Mouse (Mus musculus) right cerebral cortex, postnatal 25 days (tissue): Measurements from ENCODE around the gene Uimc1.
"Not testable (repeated sequence)": the region's sequence is repeated elsewhere in the genome, so short reads cannot be mapped to it uniquely, and the experiment has no call there.

Source experiments
- DNase-seq: peaks from one replicate; pipeline ENCODE4 v3.0.0; 2022

Uimc1 gene

GRCm38 (mm10) chr13:55099726-55100478, at the start of gene Uimc1:
Gene Uimc1 (minus strand): TSS chr13:55100300.
- DNase-seq = peak; percentile 81

DNA sequence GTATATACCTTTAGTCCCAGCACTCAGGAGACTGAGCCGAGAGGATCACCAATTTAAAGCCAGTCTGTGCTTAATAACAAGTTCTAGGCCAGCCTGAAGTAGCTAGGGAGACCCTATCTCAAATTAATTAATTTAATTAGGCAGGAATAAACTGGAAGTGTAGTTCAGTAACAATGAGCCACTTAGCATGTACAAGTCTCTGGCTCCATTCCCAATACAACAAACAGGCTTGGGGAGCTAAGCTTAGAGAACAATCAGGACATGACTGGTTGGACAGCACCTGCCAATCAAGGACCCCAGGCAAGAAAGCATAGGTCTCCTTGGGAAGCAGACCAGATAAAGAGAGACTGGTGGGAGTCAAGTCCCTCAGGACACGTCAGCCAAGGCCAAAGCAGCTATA, 40.2 kb upstream of the Uimc1 start:
- no peak for DNase-seq

GRCm38 (mm10) chr13:55135382-55135781, 35.3 kb upstream of the Uimc1 start:
- DNase-seq = no peak

- DNase-seq = no peak
Observed at GRCm38 (mm10) chr13:55133448-55133847, 33.3 kb upstream of the Uimc1 start, which contains the start of gene Gm17617. Gene Gm17617 (minus strand): TSS chr13:55133548.

GRCm38 (mm10) chr13:55124903-55125302, 24.8 kb upstream of the Uimc1 start:
- no peak for DNase-seq

GRCm38 (mm10) chr13:55114375-55114774, 14.3 kb upstream of the Uimc1 start:
- no peak for DNase-seq

GRCm38 (mm10) chr13:55107694-55108093, 7.6 kb upstream of the Uimc1 start:
- DNase-seq = no peak

DNA sequence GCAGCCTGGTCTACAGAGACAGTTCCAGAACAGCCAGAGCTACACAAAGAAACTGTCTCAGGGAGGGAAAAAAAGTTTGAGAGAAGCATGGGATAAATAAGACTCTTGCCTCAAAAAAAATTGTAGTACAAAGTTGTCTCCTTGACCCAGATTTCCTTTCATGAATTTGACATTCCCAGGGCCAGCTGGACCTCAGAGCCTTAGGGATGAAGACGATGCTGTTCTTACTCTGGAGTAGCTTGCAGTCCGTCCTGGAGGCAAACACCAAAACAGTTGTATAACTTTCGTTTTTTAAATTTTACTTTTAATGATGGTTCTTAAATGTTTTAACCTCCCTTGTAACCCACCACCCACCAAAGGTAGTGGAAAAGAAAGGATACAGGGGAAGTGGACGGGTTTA, 7.0 kb upstream of the Uimc1 start:
- no peak for DNase-seq

DNA sequence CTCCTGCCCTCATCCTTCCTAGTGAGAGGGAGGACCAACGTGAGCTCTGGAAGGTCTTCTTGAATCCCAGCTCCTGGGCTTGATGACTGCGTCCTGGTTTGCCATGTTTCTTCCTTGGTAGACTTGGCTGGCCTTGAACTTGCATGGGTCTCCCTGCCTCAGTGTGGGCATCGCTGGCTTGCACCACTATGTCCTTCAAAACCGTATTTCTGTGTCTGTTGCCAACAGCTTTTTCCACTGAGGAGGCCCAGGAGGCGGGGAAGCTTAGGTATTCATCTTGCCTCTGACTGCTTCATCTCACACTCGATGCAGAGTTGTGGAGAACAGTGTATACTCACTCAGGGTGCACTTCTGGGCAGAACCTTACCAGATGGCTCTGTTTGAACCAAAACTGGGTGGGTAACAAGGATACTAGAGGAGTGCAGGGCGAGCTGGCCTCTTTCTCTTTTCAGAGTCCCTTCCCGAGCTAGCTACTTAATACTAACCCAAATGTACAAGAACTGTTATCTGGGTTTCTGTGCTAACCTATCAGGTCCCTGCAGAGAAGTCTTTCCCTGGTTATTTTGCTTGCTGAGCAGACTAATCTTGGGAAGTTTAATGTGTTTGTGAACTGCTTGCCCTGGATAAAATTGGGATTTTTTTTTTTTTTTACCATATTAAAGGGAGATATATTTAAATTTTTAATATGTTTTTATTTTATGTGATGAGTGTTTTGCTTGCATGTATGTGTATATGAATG, 6.0 kb upstream of the Uimc1 start:
- no peak for DNase-seq

DNA sequence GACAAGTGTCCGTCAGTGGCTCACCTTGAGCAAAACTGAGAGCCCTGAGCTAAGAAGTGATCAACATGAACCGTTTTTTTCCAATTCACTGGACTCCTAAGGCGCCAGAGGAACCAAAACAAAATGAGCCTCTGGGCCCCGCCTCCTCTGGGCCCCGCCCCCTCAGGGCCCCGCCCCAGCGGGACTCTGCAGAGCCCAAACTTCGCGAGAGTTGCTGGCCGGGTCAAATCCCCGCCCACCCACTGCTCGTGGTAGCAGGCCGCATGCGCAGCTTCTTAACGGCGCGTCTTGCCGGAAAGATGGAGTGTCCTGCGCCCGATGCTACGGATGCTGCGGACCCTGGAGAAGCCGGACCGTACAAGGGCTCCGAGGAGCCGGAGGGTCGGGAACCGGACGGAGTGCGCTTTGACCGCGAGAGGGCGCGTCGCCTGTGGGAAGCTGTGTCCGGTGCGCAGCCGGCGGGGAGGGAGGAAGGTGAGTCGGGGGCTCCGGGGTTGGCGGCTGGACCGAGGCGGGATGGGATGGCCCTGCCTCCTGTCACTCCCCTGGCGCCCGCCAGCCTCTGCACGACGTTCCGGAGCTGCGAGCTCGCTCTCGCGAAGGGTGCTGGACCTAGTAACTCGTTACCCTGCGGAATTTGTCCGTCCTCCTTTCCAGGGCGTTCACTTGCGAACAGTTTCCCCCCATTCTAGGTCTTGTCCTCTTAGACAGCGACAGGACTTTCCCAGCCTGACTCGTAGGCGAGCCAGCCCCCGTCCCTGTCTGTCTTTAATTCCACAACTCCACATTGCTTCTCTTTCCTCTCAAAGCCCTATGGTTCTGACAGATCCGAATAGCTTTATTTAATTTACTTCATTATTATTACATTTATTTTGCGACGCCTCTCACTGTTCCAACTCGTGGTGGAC, 5.2 kb upstream of the Uimc1 start, which contains the start of gene Zfp346:
Zfp346 (plus strand) TSS at position 267 of the 908 bp plus-strand sequence.
- DNase-seq = peak; percentile 95

DNA sequence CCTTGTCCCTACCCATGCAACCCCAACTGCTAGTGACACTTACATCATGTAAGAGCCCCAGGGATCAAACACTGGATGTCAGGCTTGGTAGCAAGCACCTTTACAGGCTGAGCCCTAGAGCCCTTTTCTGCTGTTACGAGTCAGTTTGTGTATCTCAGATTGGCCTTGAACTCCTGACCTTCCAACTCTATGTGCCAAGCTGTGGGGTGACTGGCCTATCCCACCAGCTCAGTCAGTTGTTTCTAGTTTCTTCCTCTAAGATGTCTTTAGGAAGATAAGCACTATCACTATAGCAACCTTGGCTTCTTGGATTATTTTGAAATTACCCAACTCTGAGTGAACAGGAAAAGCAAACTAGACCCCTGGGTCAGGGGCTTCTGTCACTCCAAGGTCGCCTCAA, 3.3 kb upstream of the Uimc1 start:
- DNase-seq = no peak

DNA sequence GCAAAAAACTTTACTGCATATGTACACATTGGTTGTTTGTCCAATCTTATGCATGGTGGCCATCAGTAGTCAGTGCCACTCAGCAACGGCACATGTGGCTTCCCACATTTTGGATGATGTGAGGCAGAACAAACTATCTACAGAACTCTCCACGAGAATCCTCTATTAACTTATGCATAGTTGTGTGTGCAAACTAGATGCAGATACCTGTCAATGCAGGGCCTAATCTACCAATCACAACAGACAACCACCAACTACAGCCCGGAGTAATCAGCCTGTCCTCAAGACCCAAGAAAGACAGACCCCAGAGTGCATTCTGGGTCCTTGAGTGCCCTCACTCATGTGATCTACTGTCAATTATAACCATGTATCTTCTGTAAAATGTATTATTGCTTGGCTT, 2.3 kb upstream of the Uimc1 start:
- no peak for DNase-seq

GRCm38 (mm10) chr13:55101627-55102026, 1.5 kb upstream of the Uimc1 start:
- no peak for DNase-seq

- no peak for DNase-seq
Observed at GRCm38 (mm10) chr13:55099066-55099725, 904 bp downstream of the Uimc1 start.

GRCm38 (mm10) chr13:55097841-55098240, 2.3 kb downstream of the Uimc1 start:
- not testable (repeated sequence) for DNase-seq

- no peak for DNase-seq
Observed at GRCm38 (mm10) chr13:55092588-55092987, 7.5 kb downstream of the Uimc1 start.

- DNase-seq = no peak
Observed at GRCm38 (mm10) chr13:55075597-55075996, 24.5 kb downstream of the Uimc1 start.

GRCm38 (mm10) chr13:55071322-55071721, 28.8 kb downstream of the Uimc1 start:
- no peak for DNase-seq

- DNase-seq = no peak
Observed at GRCm38 (mm10) chr13:55069719-55070118, 30.4 kb downstream of the Uimc1 start.

DNA sequence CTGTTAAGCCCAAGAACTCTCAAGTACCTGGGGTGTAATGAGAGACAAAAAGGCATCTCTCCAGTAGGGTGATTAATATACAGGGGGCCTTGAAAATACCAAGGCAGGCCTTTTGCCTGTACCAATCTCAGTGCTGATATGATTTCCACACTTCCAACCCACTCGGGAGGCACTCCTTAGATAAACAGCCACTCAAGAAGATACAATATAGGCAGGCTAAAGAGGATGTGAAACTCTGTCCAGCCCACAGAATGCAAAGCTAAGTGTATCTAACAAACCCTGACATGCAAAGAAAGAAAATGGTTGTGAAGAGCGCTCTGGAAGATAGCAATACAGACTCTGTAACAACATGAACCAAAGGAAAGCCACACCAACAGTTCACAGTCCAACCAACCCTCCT, 36.8 kb downstream of the Uimc1 start:
- no peak for DNase-seq

DNA sequence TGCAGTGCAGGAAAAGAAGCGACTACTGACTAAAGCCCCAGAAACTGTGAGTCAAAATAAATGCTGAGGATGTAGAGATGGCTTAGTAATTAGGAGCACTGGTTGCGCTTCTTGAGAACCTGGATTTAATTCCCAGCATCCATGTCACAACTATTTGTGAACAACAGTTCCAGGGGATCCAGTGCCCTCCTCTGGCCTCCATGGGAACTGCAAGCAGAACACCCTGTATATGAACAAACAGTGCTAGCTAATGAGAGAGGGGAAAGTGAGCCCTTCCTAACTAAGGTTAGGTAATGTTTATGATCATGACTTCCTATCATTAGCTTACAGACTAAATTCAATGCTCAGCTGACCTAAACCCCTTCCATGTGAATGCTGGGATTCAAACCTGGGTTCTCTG, 42.1 kb downstream of the Uimc1 start:
- DNase-seq = no peak

- no peak for DNase-seq
Observed at GRCm38 (mm10) chr13:55047706-55048105, 52.4 kb downstream of the Uimc1 start.

DNA sequence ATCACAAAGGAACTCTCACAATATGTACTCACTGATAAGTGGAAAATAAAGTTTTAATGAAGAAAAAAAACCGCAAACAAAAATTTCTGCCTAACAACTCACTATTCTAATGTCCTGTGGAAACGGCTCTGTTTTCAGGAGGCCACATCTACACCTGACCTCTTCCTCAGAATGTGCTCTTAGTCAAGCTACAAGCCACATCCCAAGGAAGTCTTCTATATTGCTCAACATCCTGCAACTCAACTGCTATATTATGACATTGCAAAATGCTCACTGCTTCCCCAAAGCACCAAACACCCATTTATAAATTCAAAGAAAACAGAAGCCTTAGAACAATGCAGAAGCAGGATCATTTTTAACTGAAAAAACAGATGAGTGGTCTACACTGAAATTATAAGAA, 60.1 kb downstream of the Uimc1 start:
- no peak for DNase-seq
